ENCODE assay signal across 10 mouse cellular contexts in genomic region chr9:79965600-79966392, GRCm38 (mm10). TPM values are rescaled to one million over a fixed set of nuclear protein-coding genes. Genes with fewer than 3 reads are reported as not detected.
DNase-seq lines count a peak whose midpoint lies in the region; ATAC-seq and TF ChIP-seq lines count a peak whose summit lies in the region.
"Had no signal": no experiment of that assay in that cellular context is flagged by ENCODE, and none has a peak within 500 bp of the region (broad histone marks: within the 10 kb centered on the region; RNA-seq: fewer than 3 reads in every experiment).

No protein-coding gene starts in this region.

- no peak; the same call in 1 of the 2 replicates for ATAC-seq in lung, embryonic 14.5 days (ENCODE audit: insufficient read depth)
- no peak for ATAC-seq in stomach, postnatal 0 days (ENCODE audit: low FRiP score, low TSS enrichment)
- ATAC-seq: hindbrain, postnatal 0 days had no signal

- peak; percentile 69 for DNase-seq in lung, embryonic 14.5 days
- DNase-seq in lung, adult 2 months = no peak
- peak; percentile 35 to 56 for DNase-seq in gastrocnemius, postnatal 36 days
- DNase-seq in kidney, postnatal 14 days = peak; percentile 49
- DNase-seq in stomach, postnatal 0 days (ENCODE audit: low spot score) = no peak
- no peak for DNase-seq in cerebellum, postnatal 25 days
- no peak for DNase-seq in right cerebral cortex, adult 18-20 months
- DNase-seq: right cerebral cortex, postnatal 25 days had no signal

- H3K27ac ChIP-seq in lung, embryonic 14.5 days (ENCODE audit: low read depth) = no peak overlapping the region
- H3K27ac ChIP-seq in stomach, postnatal 0 days (replicated peaks) = no peak overlapping the region
- H3K27ac ChIP-seq: hindbrain, postnatal 0 days had no signal

- TF ChIP-seq POLR2A in lung, adult 2 months (IDR thresholded peaks at IDR 0.05; ENCODE audit: borderline replicate concordance, extremely low read depth, low read depth, low read length) = no peak

- H3K4me3 ChIP-seq in lung, embryonic 14.5 days (ENCODE audit: low read depth, low read length) = no peak overlapping the region
- H3K4me3 ChIP-seq in lung, adult 2 months (replicated peaks; ENCODE audit: extremely low read depth, low read depth, low read length) = no peak overlapping the region
- H3K4me3 ChIP-seq in stomach, postnatal 0 days (ENCODE audit: low read depth, low read length) = no peak overlapping the region

- intact Hi-C loops in gastrocnemius, postnatal 36 days (cut with DNase I) = no loop called here

- H3K9ac ChIP-seq in lung, embryonic 14.5 days = no peak overlapping the region
- no peak overlapping the region for H3K9ac ChIP-seq in stomach, postnatal 0 days (ENCODE audit: low read length)

- 39% methylated on average over 14 of the region's 14 CpGs for WGBS in lung, embryonic 14.5 days
- 60% methylated on average over 14 of the region's 14 CpGs for WGBS in lung, adult 2 months
- WGBS in stomach, postnatal 0 days = 43% methylated on average over 14 of the region's 14 CpGs

- no peak for TF ChIP-seq EP300 in stomach, postnatal 0 days (optimal IDR thresholded peaks at IDR 0.05)

- H3K36me3 ChIP-seq in lung, embryonic 14.5 days (ENCODE audit: insufficient read depth) = no peaks in the 10 kb centered on the region
- H3K36me3 ChIP-seq in stomach, postnatal 0 days (ENCODE audit: control insufficient read depth, insufficient read depth, low read length) = no peaks in the 10 kb centered on the region

- no peak for TF ChIP-seq CTCF in lung, embryonic 14.5 days (IDR thresholded peaks at IDR 0.05; ENCODE audit: low read depth)
- no peak for TF ChIP-seq CTCF in lung, adult 2 months (IDR thresholded peaks at IDR 0.05; ENCODE audit: insufficient read depth, low read length)
- TF ChIP-seq CTCF in stomach, postnatal 0 days (IDR thresholded peaks at IDR 0.05; ENCODE audit: low read depth) = no peak

- H3K4me2 ChIP-seq in lung, embryonic 14.5 days = peak overlapping the region; percentile 44
- peak overlapping the region; percentile 21 for H3K4me2 ChIP-seq in stomach, postnatal 0 days (replicated peaks; ENCODE audit: low read depth)

- H3K4me1 ChIP-seq in lung, embryonic 14.5 days (ENCODE audit: insufficient read depth) = peaks cover 16% of the 10 kb centered on the region; the same call in 1 of the 2 replicates
- H3K4me1 ChIP-seq in lung, adult 2 months (ENCODE audit: control insufficient read depth, insufficient read depth, low read length) = peaks cover 5% of the 10 kb centered on the region
- H3K4me1 ChIP-seq in stomach, postnatal 0 days (replicated peaks; ENCODE audit: control insufficient read depth, insufficient read depth) = peaks cover 4% of the 10 kb centered on the region; the same call in 1 of the 2 replicates

- H3K9me3 ChIP-seq in lung, embryonic 14.5 days (ENCODE audit: low read depth, low read length) = no peaks in the 10 kb centered on the region
- H3K9me3 ChIP-seq in stomach, postnatal 0 days (ENCODE audit: control insufficient read depth, low read length) = no peaks in the 10 kb centered on the region

- no peaks in the 10 kb centered on the region for H3K27me3 ChIP-seq in lung, embryonic 14.5 days (ENCODE audit: insufficient read depth, low read length)
- no peaks in the 10 kb centered on the region for H3K27me3 ChIP-seq in stomach, postnatal 0 days (ENCODE audit: control insufficient read depth, insufficient read depth, low read length)

RNA-seq across cellular contexts. Expression of gene Filip1, which starts 46.9 kb away (rescaled TPM):
- polyA plus RNA-seq in lung, embryonic 14.5 days (2014; fragmentation: Nextera tagmentation; extraction: Ambion mirVana) = 12.2 and 13.8 TPM in 2 replicates
- 4.8 and 9.4 TPM in 2 replicates for polyA plus RNA-seq in lung, adult 2 months (2012; rRNA removed)
- 100 to 1,000 TPM in 1 of 2 experiments, 10 to 100 TPM in 1; 78.1 to 103 TPM for total RNA-seq in gastrocnemius, postnatal 36 days (2021)
- polyA plus RNA-seq in stomach, postnatal 0 days (2015; fragmentation: Nextera tagmentation; extraction: Ambion mirVana) = 7.4 and 9.6 TPM in 2 replicates
- total RNA-seq: MEL had no signal

Comparison
In these comparisons a context has a peak if more than half of its experiments do, and no peak if none do; other contexts are left out.
1. DNase-seq: peak in lung, embryonic 14.5 days (single experiment), gastrocnemius, postnatal 36 days (2 of 2) and kidney, postnatal 14 days (single experiment); none in lung, adult 2 months (single experiment), stomach, postnatal 0 days (single experiment), cerebellum, postnatal 25 days (0 of 2) and right cerebral cortex, adult 18-20 months (single experiment).